Mouse (Mus musculus): ENCODE measurements at regions not wholly inside any gene's neighbourhood (a gene's known extent, or its start where the extent isn't known, plus 50 kb on each side); places are given as distances from the start of the nearest gene placed in this dataset.

DNA sequence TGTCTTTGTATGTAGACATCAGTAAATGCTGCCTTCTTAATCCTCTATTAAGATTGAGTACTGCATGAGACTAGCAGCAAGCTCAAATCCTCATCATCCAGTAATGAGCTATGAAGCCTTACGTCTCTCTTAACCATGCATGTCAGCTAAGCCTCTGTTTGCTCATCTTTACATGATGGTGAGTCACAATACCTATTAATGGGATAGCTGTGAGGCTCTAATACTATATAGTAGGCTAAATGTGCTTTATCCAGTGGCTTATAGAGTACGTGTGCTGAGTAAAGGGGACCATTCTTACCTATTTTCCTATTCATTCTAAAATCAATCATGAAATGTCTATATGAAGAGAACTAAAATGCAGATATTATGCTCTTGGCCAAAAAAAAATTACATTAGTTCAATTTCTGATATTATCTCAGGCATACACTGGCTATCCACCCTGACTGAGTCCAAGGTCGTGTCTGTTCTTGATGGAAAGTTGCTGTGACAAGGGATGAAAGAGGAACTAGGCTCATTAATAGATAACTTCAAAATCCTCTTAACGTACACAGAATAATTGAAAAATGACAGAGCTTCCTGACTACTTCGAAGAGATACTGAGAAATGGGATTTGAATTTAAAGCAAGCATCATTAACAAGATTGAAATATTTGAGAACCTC is 422.1 kb downstream of the Ipo11 start:
- no peak for TF ChIP-seq CTCF (IDR thresholded peaks at IDR 0.05)
- no peak for TF ChIP-seq EP300 (IDR thresholded peaks at IDR 0.05)
